Comparison of ENCODE assay signal across 19 mouse cellular contexts in genomic region chr14:76568548-76568947, GRCm38 (mm10). TPM values are rescaled to one million over a fixed set of nuclear protein-coding genes. Genes with fewer than 3 reads are reported as not detected.
A peak's percentile ranks its signal among the peaks of the same experiment; 100 is the strongest.
DNase-seq lines count a peak whose midpoint lies in the region; ATAC-seq lines count a peak whose summit lies in the region.
"Had no signal": no experiment of that assay in that cellular context is flagged by ENCODE, and none has a peak within 500 bp of the region (broad histone marks: within the 10 kb centered on the region; RNA-seq: fewer than 3 reads in every experiment).

No protein-coding gene starts in this region.

- H3K4me2 ChIP-seq in liver, embryonic 12.5 days = peak overlapping the region; percentile 61
- H3K4me2 ChIP-seq in stomach, embryonic 16.5 days (ENCODE audit: low read depth, low read length) = no peak overlapping the region
- H3K4me2 ChIP-seq in midbrain, embryonic 11.5 days = no peak overlapping the region
- H3K4me2 ChIP-seq: heart, embryonic 13.5 days had no signal

- WGBS in liver, embryonic 12.5 days (ENCODE audit: insufficient replicate concordance) = 28% methylated on average over 9 of the region's 9 CpGs
- WGBS in stomach, embryonic 16.5 days = 63% methylated on average over 9 of the region's 9 CpGs
- 88% methylated on average over 9 of the region's 9 CpGs for WGBS in midbrain, embryonic 11.5 days

- H3K36me3 ChIP-seq in megakaryocyte, embryonic 14.5 days (replicated peaks; ENCODE audit: low read length) = peaks cover 2% of the 10 kb centered on the region
- no peaks in the 10 kb centered on the region for H3K36me3 ChIP-seq in liver, embryonic 12.5 days
- no peaks in the 10 kb centered on the region for H3K36me3 ChIP-seq in stomach, embryonic 16.5 days (ENCODE audit: control insufficient read depth, insufficient read depth, low read length)
- H3K36me3 ChIP-seq in midbrain, embryonic 11.5 days (ENCODE audit: control insufficient read depth, insufficient read depth, low read length) = no peaks in the 10 kb centered on the region
- H3K36me3 ChIP-seq: G1E; heart, embryonic 13.5 days had no signal

- H3K4me3 ChIP-seq in megakaryocyte, embryonic 14.5 days (replicated peaks) = peak overlapping the region; percentile 21
- H3K4me3 ChIP-seq in liver, embryonic 12.5 days = peak overlapping the region; percentile 23; the same call in 1 of the 2 replicates
- H3K4me3 ChIP-seq in stomach, embryonic 16.5 days (replicated peaks; ENCODE audit: low read length) = no peak overlapping the region
- H3K4me3 ChIP-seq in midbrain, embryonic 11.5 days (ENCODE audit: low read depth, low read length) = no peak overlapping the region
- H3K4me3 ChIP-seq: heart, embryonic 13.5 days had no signal

- H3K9me3 ChIP-seq in megakaryocyte, embryonic 14.5 days = peaks cover 8% of the 10 kb centered on the region
- no peaks in the 10 kb centered on the region for H3K9me3 ChIP-seq in liver, embryonic 12.5 days (replicated peaks)
- H3K9me3 ChIP-seq in stomach, embryonic 16.5 days (replicated peaks; ENCODE audit: control insufficient read depth, low read length) = no peaks in the 10 kb centered on the region
- no peaks in the 10 kb centered on the region for H3K9me3 ChIP-seq in midbrain, embryonic 11.5 days (ENCODE audit: control insufficient read depth, low read length)
- H3K9me3 ChIP-seq: heart, embryonic 13.5 days had no signal

- no peaks in the 10 kb centered on the region for H3K27me3 ChIP-seq in megakaryocyte, embryonic 14.5 days (replicated peaks)
- no peaks in the 10 kb centered on the region for H3K27me3 ChIP-seq in liver, embryonic 12.5 days (replicated peaks)
- no peaks in the 10 kb centered on the region for H3K27me3 ChIP-seq in stomach, embryonic 16.5 days (ENCODE audit: control insufficient read depth, insufficient read depth, low read length)
- H3K27me3 ChIP-seq in midbrain, embryonic 11.5 days (ENCODE audit: control insufficient read depth, insufficient read depth, low read length) = no peaks in the 10 kb centered on the region
- H3K27me3 ChIP-seq: heart, embryonic 13.5 days had no signal

- peaks cover 42% of the 10 kb centered on the region for H3K4me1 ChIP-seq in megakaryocyte, embryonic 14.5 days
- peaks cover 37% of the 10 kb centered on the region for H3K4me1 ChIP-seq in liver, embryonic 12.5 days
- peaks cover 9% of the 10 kb centered on the region for H3K4me1 ChIP-seq in stomach, embryonic 16.5 days (ENCODE audit: control insufficient read depth, insufficient read depth, low read length)
- no peaks in the 10 kb centered on the region for H3K4me1 ChIP-seq in midbrain, embryonic 11.5 days (ENCODE audit: control insufficient read depth, insufficient read depth, low read length)

- no peak for ATAC-seq in megakaryocyte, adult 5-6 weeks (ENCODE audit: poor library complexity, severe bottlenecking)
- peak; percentile 78 for ATAC-seq in erythroid progenitor cell, adult 5-6 weeks (replicated peaks; ENCODE audit: low FRiP score, poor library complexity, severe bottlenecking)
- ATAC-seq in liver, embryonic 12.5 days = peak; percentile 63
- ATAC-seq in stomach, embryonic 16.5 days (ENCODE audit: insufficient read depth, low FRiP score) = 0 out of 2 replicates have a peak, but pooled peaks have one; percentile 15
- ATAC-seq in midbrain, embryonic 11.5 days (ENCODE audit: low FRiP score) = no peak
- ATAC-seq: forebrain, embryonic 14.5 days; midbrain, embryonic 16.5 days had no signal

- H3K9ac ChIP-seq in liver, embryonic 12.5 days = peak overlapping the region; percentile 49; the same call in 1 of the 2 replicates
- H3K9ac ChIP-seq in stomach, embryonic 16.5 days (ENCODE audit: low read length) = no peak overlapping the region
- no peak overlapping the region for H3K9ac ChIP-seq in midbrain, embryonic 11.5 days (ENCODE audit: low read length)
- H3K9ac ChIP-seq: heart, embryonic 13.5 days had no signal

- DNase-seq in midbrain, embryonic 11.5 days (ENCODE audit: low spot score, missing footprints) = no peak
- no peak for DNase-seq in testis, postnatal 14 days (ENCODE audit: low spot score)
- DNase-seq: cerebellum, postnatal 10 days; gastrocnemius, postnatal 36 days; kidney, adult 8-10 months; layer of hippocampus, postnatal 36 days; retina, postnatal 1 day; thymus, postnatal 4 days had no signal

- peak overlapping the region; percentile 87 for H3K27ac ChIP-seq in liver, embryonic 12.5 days
- no peak overlapping the region; the same call in 1 of the 2 replicates for H3K27ac ChIP-seq in stomach, embryonic 16.5 days (ENCODE audit: low read length)
- H3K27ac ChIP-seq in midbrain, embryonic 11.5 days (ENCODE audit: low read depth, low read length) = no peak overlapping the region
- H3K27ac ChIP-seq: macrophage had no signal

RNA-seq across cellular contexts. Expression of gene Serp2, which starts 11.9 kb away (rescaled TPM):
- 0.47 TPM in 1 of 2 replicates, not detected in the other for polyA plus RNA-seq in megakaryocyte, embryonic 14.5 days (2012; ENCODE audit: insufficient read depth, low replicate concordance)
- not detected in 2 replicates for total RNA-seq in megakaryocyte, adult 5-6 weeks (2015)
- not detected in 2 replicates for total RNA-seq in megakaryocyte, adult 5-6 weeks (2017)
- not detected in 2 replicates for total RNA-seq in erythroid progenitor cell, adult 5-6 weeks (2015; ENCODE audit: low replicate concordance)
- not detected in 2 replicates for total RNA-seq in erythroid progenitor cell, adult 5-6 weeks (2017; ENCODE audit: low replicate concordance)
- polyA plus RNA-seq in liver, embryonic 12.5 days (2016; fragmentation: Nextera tagmentation; extraction: Ambion mirVana) = 2.2 and 2.9 TPM in 2 replicates
- 7.8 and 8.8 TPM in 2 replicates for polyA plus RNA-seq in stomach, embryonic 16.5 days (2015; fragmentation: Nextera tagmentation; extraction: Ambion mirVana)
- polyA plus RNA-seq in midbrain, embryonic 11.5 days (2014; fragmentation: Nextera tagmentation; extraction: Ambion mirVana) = 45.5 and 47.3 TPM in 2 replicates
- total RNA-seq: G1E; hematopoietic stem cell, adult 5-6 weeks had no signal
- polyA plus RNA-seq: G1E, macrophage had no signal

Comparison
In these comparisons a context has a peak if more than half of its experiments do, and no peak if none do; other contexts are left out.
1. H3K4me3 ChIP-seq: peak in megakaryocyte, embryonic 14.5 days (single experiment) and liver, embryonic 12.5 days (single experiment); none in stomach, embryonic 16.5 days (single experiment) and midbrain, embryonic 11.5 days (single experiment).
2. ATAC-seq: peak in erythroid progenitor cell, adult 5-6 weeks (single experiment), liver, embryonic 12.5 days (single experiment) and stomach, embryonic 16.5 days (single experiment); none in megakaryocyte, adult 5-6 weeks (single experiment) and midbrain, embryonic 11.5 days (single experiment).